Mouse (Mus musculus) CH12.LX (cell line): ENCODE measurements around the gene Fxr2. TPM values are rescaled to one million over a fixed set of nuclear protein-coding genes. Genes with fewer than 3 reads are reported as not detected.

Experiments
- DNase-seq: peaks from one replicate; pipeline ENCODE4 v3.0.0-alpha.2; 2013; ENCODE audit errors: extremely low read depth
- H3K27ac ChIP-seq: 2 replicates; pipeline ENCODE4 v1.5.1; 2012; ENCODE audit warnings: low read depth, mild to moderate bottlenecking, control low read depth, moderate library complexity; ENCODE audit not compliant: insufficient read depth
- H3K27me3 ChIP-seq: replicated peaks from 2 replicates; pipeline ENCODE3; 2012; ENCODE audit warnings: inconsistent platforms
- H3K36me3 ChIP-seq, 2 experiments: replicated peaks in 1 of 2; 2 replicates each; pipeline versions ENCODE3 to v1.6.1; 2012; ENCODE audit warnings: inconsistent platforms in 1 of 2, low read length in 1 of 2, mild to moderate bottlenecking in 1 of 2, mixed read lengths in 1 of 2, moderate library complexity in 1 of 2; ENCODE audit not compliant: control insufficient read depth in 1 of 2, insufficient read depth in 1 of 2
- H3K4me1 ChIP-seq, 2 experiments: 2 replicates each; pipeline ENCODE4 v1.6.1; 2012; ENCODE audit warnings: inconsistent platforms in 1 of 2, moderate library complexity in 1 of 2; ENCODE audit not compliant: insufficient read depth in 2 of 2, control insufficient read depth in 1 of 2
- H3K4me2 ChIP-seq: 2 replicates; pipeline ENCODE4 v1.6.1; 2012; ENCODE audit warnings: low read depth, mild to moderate bottlenecking, control low read depth; ENCODE audit not compliant: poor library complexity, insufficient read depth, severe bottlenecking
- H3K4me3 ChIP-seq, 3 experiments: fragments of 150-350 bp in 1 of 3; sonication (generic) in 1 of 3; replicated peaks in 1 of 3; 2 replicates each; pipeline versions ENCODE3 to v1.5.1; 2011 to 2012; ENCODE audit warnings: low read depth in 2 of 3, low read length in 2 of 3, mild to moderate bottlenecking in 2 of 3, moderate library complexity in 2 of 3, control low read depth in 1 of 3, improper control_type of control experiment in 1 of 3, inconsistent platforms in 1 of 3, mixed read lengths in 1 of 3; ENCODE audit not compliant: poor library complexity in 1 of 3
- H3K79me2 ChIP-seq: replicated peaks from 2 replicates; pipeline ENCODE4 v1.6.1; 2012; ENCODE audit warnings: mild to moderate bottlenecking, moderate library complexity; ENCODE audit not compliant: control insufficient read depth, poor library complexity, insufficient read depth, severe bottlenecking; ENCODE audit errors: extremely low read depth
- H3K9ac ChIP-seq: 2 replicates; pipeline ENCODE4 v1.6.1; 2012; ENCODE audit warnings: low read depth, mild to moderate bottlenecking, control low read depth, moderate library complexity; ENCODE audit not compliant: insufficient read depth
- H3K9me3 ChIP-seq: replicated peaks from 2 replicates; pipeline ENCODE3; 2012; ENCODE audit warnings: low read length, inconsistent platforms, mixed read lengths
- CHD1 ChIP-seq: IDR thresholded peaks from 2 replicates; pipeline ENCODE4 v1.6.1; 2012; ENCODE audit warnings: low read depth, low read length, improper control_type of control experiment, inconsistent platforms
- ETS1 ChIP-seq: conservative IDR thresholded peaks from 2 replicates; pipeline ENCODE4 v1.6.1; 2012; ENCODE audit warnings: low read depth, mild to moderate bottlenecking, inconsistent platforms, low read length, improper control_type of control experiment, moderate library complexity
- HCFC1 ChIP-seq: IDR thresholded peaks from 2 replicates; pipeline ENCODE4 v1.6.1; 2012; ENCODE audit warnings: low read depth, mild to moderate bottlenecking, inconsistent platforms, low read length, improper control_type of control experiment
- IRF4 ChIP-seq: IDR thresholded peaks from 2 replicates; pipeline ENCODE4 v1.6.1; 2014; ENCODE audit warnings: low read depth, mild to moderate bottlenecking, inconsistent platforms, low read length, improper control_type of control experiment
- JUND ChIP-seq: conservative IDR thresholded peaks from 2 replicates; pipeline ENCODE4 v1.6.1; 2011; ENCODE audit warnings: low read depth, low read length, improper control_type of control experiment
- MAX ChIP-seq: IDR thresholded peaks from 2 replicates; pipeline ENCODE4 v1.6.1; 2011; ENCODE audit warnings: low read length, improper control_type of control experiment
- MAZ ChIP-seq: IDR thresholded peaks from 2 replicates; pipeline ENCODE4 v1.6.1; 2012; ENCODE audit warnings: low read depth, mild to moderate bottlenecking, inconsistent platforms, low read length, improper control_type of control experiment, moderate library complexity
- MYC ChIP-seq: IDR thresholded peaks from 2 replicates; pipeline ENCODE4 v1.6.1; 2011; ENCODE audit warnings: low read depth, mild to moderate bottlenecking, improper control_type of control experiment, low read length
- RCOR1 ChIP-seq: conservative IDR thresholded peaks from 2 replicates; pipeline ENCODE4 v1.6.1; 2012; ENCODE audit warnings: low read depth, mild to moderate bottlenecking, inconsistent platforms, low read length, improper control_type of control experiment
- SMC3 ChIP-seq: IDR thresholded peaks from 2 replicates; pipeline ENCODE4 v1.6.1; 2011; ENCODE audit warnings: low read depth, low read length, improper control_type of control experiment
- TCF12 ChIP-seq: IDR thresholded peaks from 2 replicates; pipeline ENCODE4 v1.6.1; 2014; ENCODE audit warnings: low read depth, mild to moderate bottlenecking, inconsistent platforms, low read length, improper control_type of control experiment
- ZKSCAN1 ChIP-seq: IDR thresholded peaks from 2 replicates; pipeline ENCODE4 v1.6.1; 2012; ENCODE audit warnings: low read depth, inconsistent platforms, low read length, improper control_type of control experiment, borderline replicate concordance
- ZMIZ1 ChIP-seq: IDR thresholded peaks from 2 replicates; pipeline ENCODE4 v1.6.1; 2012; ENCODE audit warnings: low read depth, mild to moderate bottlenecking, inconsistent platforms, low read length, improper control_type of control experiment
- dilution Hi-C: fragments of 300-500 bp; cut with MboI; formaldehyde crosslinking; loops from 2 replicates; pipeline ENCODE4 v1.14.3; 2020; ENCODE audit warnings: low sequenced_read_pairs; ENCODE audit not compliant: extremely low pct_unique_long_range_greater_than_20kb, extremely low pct_ligation_motif_present
- in situ Hi-C: fragments of 300-500 bp; cut with MboI; formaldehyde crosslinking; loops from 3 replicates; pipeline ENCODE4 v1.14.3; 2019; ENCODE audit warnings: low sequenced_read_pairs, low pct_ligation_motif_present, low pct_unique_long_range_greater_than_20kb, mixed read lengths
- polyA plus RNA-seq: library from polyadenylated mRNA; unstranded; fragments of >175 nt; gene quantifications from 2 replicates; pipeline ENCODE4 v1.2.1, GENCODE M21; 2012; ENCODE audit warnings: low read depth; ENCODE audit not compliant: insufficient read length
- total RNA-seq, 2 experiments: library from RNA; depleted of rRNA; stranded (reverse); fragments of 300-350 nt in 1 of 2; fragments of >200 nt in 1 of 2; gene quantifications; 2 replicates each; pipeline ENCODE4 v1.2.3; 2012 to 2014

Gene Fxr2
- total and polyA plus RNA-seq, 3 experiments = 83.3 to 96.4 (median 90.5) TPM

DNA sequence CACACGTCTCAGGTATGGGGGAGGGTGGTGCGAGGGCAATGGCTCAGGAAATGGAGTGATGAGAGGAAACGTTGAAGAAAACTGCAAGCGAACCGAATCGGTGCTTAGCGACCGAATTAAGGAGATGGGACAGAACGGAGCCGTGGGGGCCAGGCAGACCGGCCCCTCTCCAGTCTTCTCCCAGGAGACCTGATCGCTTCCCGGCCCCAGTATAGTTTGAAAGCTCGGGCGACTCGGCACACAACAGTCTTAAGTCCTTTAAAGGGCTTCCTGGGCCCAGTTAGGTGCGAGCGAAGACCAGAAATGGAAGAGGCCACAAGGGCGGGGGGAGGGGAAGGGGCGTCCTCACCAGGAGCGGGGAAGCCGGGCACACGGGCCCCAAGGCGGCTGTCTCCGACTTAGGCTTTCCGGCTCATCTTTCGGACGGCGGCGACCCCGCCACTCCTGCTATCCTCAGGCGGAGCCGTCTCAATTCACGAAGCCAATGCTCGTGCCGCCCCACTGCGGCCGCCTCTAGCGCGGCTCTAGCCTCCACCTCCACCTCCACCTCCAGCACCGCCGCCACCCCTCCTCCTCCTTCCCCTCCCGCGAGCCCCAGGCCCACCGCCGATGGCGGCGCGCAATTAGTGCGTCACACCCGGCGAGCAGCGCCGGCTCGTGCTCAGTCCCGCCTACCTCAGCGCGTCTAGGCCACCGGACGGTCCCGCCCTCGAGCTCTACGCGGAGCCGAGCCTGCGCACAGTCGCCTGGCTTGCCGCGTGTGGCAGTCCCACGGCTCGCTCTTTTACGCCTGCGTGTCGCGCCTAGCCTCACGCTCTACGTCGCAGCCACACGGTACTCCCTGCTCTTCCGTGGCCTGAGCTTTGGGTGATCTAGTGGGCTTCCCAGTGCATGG, 48.8 kb downstream of the Fxr2 start, which contains the start of gene Senp3 (continued):
- TF ChIP-seq HCFC1 (peak; percentile 90), ZKSCAN1 (no peak), RCOR1 (0 out of 2 replicates have a peak, but pooled peaks have one; percentile 38), CHD1 (0 out of 2 replicates have a peak, but pooled peaks have one; percentile 56), IRF4 (peak; percentile 65), MYC (peak; percentile 92), ETS1 (peak; percentile 48), TCF12 (peak; percentile 88), ZMIZ1 (peak; percentile 95), JUND (no peak), MAX (peak; percentile 96)

DNA sequence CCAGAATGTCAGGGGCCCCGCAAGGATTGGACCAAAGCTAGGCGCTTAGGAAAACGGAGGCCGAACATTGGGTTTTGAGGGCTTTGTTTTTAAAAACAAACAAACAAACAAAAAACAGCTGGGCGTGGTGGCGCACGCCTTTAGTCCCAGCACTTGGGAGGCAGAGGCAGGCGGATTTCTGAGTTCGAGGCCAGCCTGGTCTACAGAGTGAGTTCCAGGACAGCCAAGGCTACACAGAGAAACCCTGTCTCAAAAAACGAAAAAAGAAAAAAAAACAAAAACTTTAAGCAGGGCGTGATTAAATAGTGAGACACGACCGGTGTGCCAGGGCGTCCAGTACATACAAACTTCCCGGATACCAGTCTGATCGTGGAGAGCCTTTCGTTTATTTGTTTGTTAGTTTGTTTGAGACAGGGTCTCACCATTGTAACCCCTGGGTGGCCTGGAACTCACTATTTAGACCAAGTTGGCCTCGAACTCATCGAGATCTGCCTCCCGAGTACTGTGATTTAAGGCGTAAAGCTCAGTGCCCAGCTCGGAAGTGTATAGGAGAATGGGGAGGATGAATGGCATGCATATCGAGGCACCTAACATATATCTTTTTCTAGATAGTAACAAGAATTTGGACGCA, 49.5 kb downstream of the Fxr2 start:
- Histone ChIP-seq H3K36me3 (peaks cover 21 to 27% of the 10 kb centered on the region in 2 experiments), H3K4me3 (peak overlapping the region; percentile 60 to 85 (median 75)), H3K79me2 (peaks cover 35% of the 10 kb centered on the region), H3K27me3 (no peaks in the 10 kb centered on the region), H3K27ac (peak overlapping the region; percentile 35; the same call in 1 of the 2 replicates), H3K4me2 (peak overlapping the region; percentile 71), H3K4me1 (peaks cover 4 to 55% of the 10 kb centered on the region in 2 experiments), H3K9ac (peak overlapping the region; percentile 53), H3K9me3 (no peaks in the 10 kb centered on the region)
- in situ Hi-C loops = loop anchor here (5.0 to 10.0 kb wide), 2 partner anchors 62 to 195 kb away; partner anchors contain the start of gene Tmem95
- dilution Hi-C loops = no loop called here
- TF ChIP-seq MAZ = no peak
- TF ChIP-seq SMC3 = no peak
- 0 out of 2 replicates have a peak, but pooled peaks have one; percentile 31 for TF ChIP-seq RCOR1
- DNase-seq = no peak
